Mouse (Mus musculus): ENCODE measurements around the gene Adipor2. TPM values are rescaled to one million over a fixed set of nuclear protein-coding genes. Genes with fewer than 3 reads are reported as not detected.
"Not testable (repeated sequence)": the region's sequence is repeated elsewhere in the genome, so short reads cannot be mapped to it uniquely, and the experiment has no call there.

Adipor2 gene
- polyA plus RNA-seq, 1 experiment from 2014 or later: 40.9 TPM

DNA sequence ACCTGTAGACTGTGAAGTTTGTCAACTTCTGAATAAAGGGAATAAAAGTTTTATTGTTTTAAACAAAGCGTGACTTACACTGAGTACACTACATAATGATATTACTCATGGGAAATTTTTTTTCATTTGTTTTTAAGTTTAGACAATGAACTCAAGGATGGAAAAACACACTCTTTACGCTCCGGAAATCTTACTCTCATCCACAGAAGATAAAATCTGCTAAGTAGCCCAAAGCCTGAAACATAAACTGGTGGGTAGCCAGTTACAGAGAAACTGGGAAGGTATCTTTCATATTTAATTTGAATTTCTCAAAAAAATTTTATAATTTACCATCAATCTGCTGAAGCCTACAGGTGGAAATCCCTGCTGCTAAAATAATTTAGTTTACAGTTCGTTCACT lies 31.1 kb downstream of the Adipor2 start:
- 91% methylated on average over 4 of the region's 4 CpGs for WGBS
- Histone ChIP-seq H3K27ac (ENCODE audit: low read length) (no peak overlapping the region), H3K9me3 (ENCODE audit: control insufficient read depth, low read length) (no peaks in the 10 kb centered on the region)

DNA sequence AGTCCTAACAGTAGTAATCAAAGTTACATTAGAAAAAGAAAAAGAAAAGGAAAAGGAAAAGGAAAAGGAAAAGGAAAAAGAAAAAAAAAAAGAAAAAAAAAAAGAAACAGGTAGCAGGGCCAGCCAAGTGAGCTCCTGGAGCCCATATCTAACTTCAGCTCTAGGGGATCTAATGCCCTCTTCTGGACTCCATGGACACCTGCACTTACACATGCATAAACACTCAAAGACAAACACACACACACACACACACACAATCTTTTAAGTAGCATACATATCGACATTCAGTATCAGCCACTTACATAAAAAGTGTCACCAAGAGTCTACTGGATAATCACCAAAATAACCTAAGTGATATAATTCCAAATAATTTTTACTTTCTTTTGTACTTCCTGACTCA lies 31.8 kb downstream of the Adipor2 start:
- no peak overlapping the region for H3K4me2 ChIP-seq (ENCODE audit: low read length)
- no peak overlapping the region for H3K27ac ChIP-seq (ENCODE audit: low read length)
- peaks cover 20% of the 10 kb centered on the region for H3K4me1 ChIP-seq (replicated peaks; ENCODE audit: control insufficient read depth, insufficient read depth, low read length)
- no peak overlapping the region for H3K4me3 ChIP-seq (replicated peaks; ENCODE audit: low read length)
- 97% methylated on average over 1 of the region's 1 CpGs for WGBS
- no peaks in the 10 kb centered on the region for H3K36me3 ChIP-seq (ENCODE audit: control insufficient read depth, insufficient read depth)
- H3K9me3 ChIP-seq (ENCODE audit: control insufficient read depth, low read length): no peaks in the 10 kb centered on the region
- no peak for ATAC-seq
- H3K27me3 ChIP-seq (replicated peaks; ENCODE audit: control insufficient read depth, insufficient read depth, low read length): no peaks in the 10 kb centered on the region
- H3K9ac ChIP-seq (replicated peaks; ENCODE audit: low read depth, low read length): no peak overlapping the region

More for the DNA sequence above, 31.1 kb downstream of the Adipor2 start:
- Histone ChIP-seq H3K9ac (replicated peaks; ENCODE audit: low read depth, low read length) (no peak overlapping the region), H3K4me1 (replicated peaks; ENCODE audit: control insufficient read depth, insufficient read depth, low read length) (peaks cover 20% of the 10 kb centered on the region), H3K27me3 (replicated peaks; ENCODE audit: control insufficient read depth, insufficient read depth, low read length) (no peaks in the 10 kb centered on the region), H3K4me2 (ENCODE audit: low read length) (no peak overlapping the region), H3K36me3 (ENCODE audit: control insufficient read depth, insufficient read depth) (no peaks in the 10 kb centered on the region), H3K4me3 (replicated peaks; ENCODE audit: low read length) (no peak overlapping the region)
- ATAC-seq: no peak

DNA sequence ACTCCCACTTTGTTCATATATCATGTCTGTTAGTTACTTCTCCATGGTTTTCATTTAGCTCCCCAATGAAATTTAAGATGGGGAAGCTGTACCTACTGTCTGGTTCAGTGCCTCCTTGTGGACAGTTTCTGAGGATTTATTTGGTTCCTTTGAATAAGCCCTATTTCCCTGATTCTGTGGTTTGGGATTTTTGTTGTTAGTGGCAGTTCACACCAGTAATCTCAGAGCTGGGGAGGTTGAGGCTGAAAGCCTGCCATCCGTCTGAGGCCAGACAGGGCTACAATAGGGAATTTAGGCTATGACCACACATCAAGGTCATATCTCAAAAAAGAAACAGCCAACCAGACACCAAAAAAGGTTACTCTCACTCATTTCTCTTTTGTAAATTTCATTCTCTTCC lies 38.9 kb downstream of the Adipor2 start:
- WGBS: 85% methylated on average over 1 of the region's 1 CpGs
- Histone ChIP-seq H3K36me3 (ENCODE audit: control insufficient read depth, insufficient read depth) (no peaks in the 10 kb centered on the region), H3K9me3 (ENCODE audit: control insufficient read depth, low read length) (no peaks in the 10 kb centered on the region), H3K9ac (replicated peaks; ENCODE audit: low read depth, low read length) (no peak overlapping the region), H3K4me1 (replicated peaks; ENCODE audit: control insufficient read depth, insufficient read depth, low read length) (no peaks in the 10 kb centered on the region), H3K27me3 (replicated peaks; ENCODE audit: control insufficient read depth, insufficient read depth, low read length) (no peaks in the 10 kb centered on the region), H3K4me2 (ENCODE audit: low read length) (no peak overlapping the region), H3K27ac (ENCODE audit: low read length) (no peak overlapping the region), H3K4me3 (replicated peaks; ENCODE audit: low read length) (no peak overlapping the region)
- ATAC-seq: no peak

DNA sequence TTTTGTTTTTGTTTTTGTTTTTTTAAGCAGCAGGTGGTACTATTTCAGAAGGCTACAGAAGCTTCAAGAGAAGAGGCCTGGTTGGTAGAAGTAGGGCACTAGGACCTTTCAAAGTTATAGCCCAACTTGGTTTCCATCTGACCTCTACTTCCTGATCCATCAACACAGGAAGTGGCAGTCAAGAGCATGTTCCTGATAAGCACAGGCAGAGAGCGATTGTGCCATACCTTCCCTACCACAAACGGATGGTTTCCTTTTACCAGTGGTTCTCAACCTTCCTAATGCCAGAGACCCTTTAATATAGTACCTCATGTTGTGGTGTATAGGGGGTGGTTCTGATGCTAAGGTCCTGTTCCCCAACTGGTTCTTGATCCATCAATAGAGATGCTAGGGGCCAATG lies 39.9 kb downstream of the Adipor2 start:
- Histone ChIP-seq H3K9me3 (ENCODE audit: control insufficient read depth, low read length) (no peaks in the 10 kb centered on the region), H3K9ac (replicated peaks; ENCODE audit: low read depth, low read length) (no peak overlapping the region), H3K27ac (ENCODE audit: low read length) (no peak overlapping the region), H3K4me3 (replicated peaks; ENCODE audit: low read length) (no peak overlapping the region), H3K36me3 (ENCODE audit: control insufficient read depth, insufficient read depth) (no peaks in the 10 kb centered on the region), H3K4me1 (replicated peaks; ENCODE audit: control insufficient read depth, insufficient read depth, low read length) (no peaks in the 10 kb centered on the region), H3K4me2 (ENCODE audit: low read length) (no peak overlapping the region), H3K27me3 (replicated peaks; ENCODE audit: control insufficient read depth, insufficient read depth, low read length) (no peaks in the 10 kb centered on the region)
- ATAC-seq: no peak
- 92% methylated on average over 2 of the region's 2 CpGs for WGBS

DNA sequence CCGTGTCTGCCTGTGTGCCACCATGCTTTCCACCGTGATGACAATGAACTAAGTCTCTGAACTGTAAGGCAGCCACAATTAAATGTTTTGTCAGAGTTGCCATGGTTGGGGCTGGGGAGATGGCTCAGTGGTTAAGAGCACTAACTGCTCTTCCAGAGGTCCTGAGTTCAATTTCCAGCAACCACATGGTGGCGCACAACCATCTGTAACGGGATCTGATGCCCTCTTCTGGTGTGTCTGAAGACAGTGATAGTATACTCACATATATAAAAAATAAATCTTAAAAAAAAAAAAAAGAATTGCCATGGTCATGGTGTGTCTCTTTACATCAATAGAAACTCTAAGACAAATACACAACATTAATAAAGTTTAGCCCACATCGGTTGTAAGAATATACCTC lies 42.5 kb downstream of the Adipor2 start:
- Histone ChIP-seq H3K27me3 (replicated peaks; ENCODE audit: control insufficient read depth, insufficient read depth, low read length) (no peaks in the 10 kb centered on the region), H3K4me2 (ENCODE audit: low read length) (no peak overlapping the region), H3K4me3 (replicated peaks; ENCODE audit: low read length) (no peak overlapping the region), H3K9ac (replicated peaks; ENCODE audit: low read depth, low read length) (no peak overlapping the region), H3K36me3 (ENCODE audit: control insufficient read depth, insufficient read depth) (no peaks in the 10 kb centered on the region), H3K4me1 (replicated peaks; ENCODE audit: control insufficient read depth, insufficient read depth, low read length) (no peaks in the 10 kb centered on the region), H3K27ac (ENCODE audit: low read length) (no peak overlapping the region), H3K9me3 (ENCODE audit: control insufficient read depth, low read length) (no peaks in the 10 kb centered on the region)
- ATAC-seq: no peak
- WGBS: 84% methylated on average over 5 of the region's 5 CpGs

DNA sequence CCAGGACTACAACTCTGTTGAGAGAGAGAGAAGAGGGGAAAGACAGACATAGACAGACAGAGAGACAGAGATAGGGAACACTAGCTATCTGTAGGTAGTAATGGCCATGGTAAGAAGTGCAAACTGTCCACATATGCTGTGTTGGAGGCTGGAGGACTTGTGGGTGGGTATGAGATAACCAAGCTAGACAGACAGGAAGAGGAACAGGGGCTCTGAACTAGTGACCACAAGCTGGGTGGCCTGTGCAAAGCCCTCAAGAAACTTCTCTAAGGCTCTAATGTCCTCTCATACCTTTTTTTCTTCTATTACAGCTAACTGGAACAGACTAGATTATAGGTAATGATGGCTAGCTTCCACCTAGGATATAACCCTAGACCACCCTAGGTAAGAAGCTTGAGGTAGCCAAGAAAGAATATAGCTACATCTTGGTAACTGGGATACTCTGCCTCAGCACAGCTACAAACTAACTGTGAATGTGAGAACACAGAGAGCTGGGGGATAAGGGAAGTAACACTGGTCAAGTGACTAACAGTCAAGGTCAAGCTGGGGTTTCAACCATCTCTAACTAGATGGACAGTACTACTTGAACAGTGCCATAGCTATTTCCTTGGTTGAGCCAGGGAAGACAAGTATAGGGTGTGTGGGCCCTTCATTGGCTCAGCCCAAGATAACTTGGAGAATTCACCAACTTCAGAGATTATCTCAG lies 44.4 kb downstream of the Adipor2 start:
- Histone ChIP-seq H3K27ac (ENCODE audit: low read length) (no peak overlapping the region), H3K27me3 (replicated peaks; ENCODE audit: control insufficient read depth, insufficient read depth, low read length) (no peaks in the 10 kb centered on the region), H3K9ac (replicated peaks; ENCODE audit: low read depth, low read length) (no peak overlapping the region), H3K4me3 (replicated peaks; ENCODE audit: low read length) (no peak overlapping the region), H3K9me3 (ENCODE audit: control insufficient read depth, low read length) (no peaks in the 10 kb centered on the region), H3K4me2 (ENCODE audit: low read length) (no peak overlapping the region), H3K36me3 (ENCODE audit: control insufficient read depth, insufficient read depth) (no peaks in the 10 kb centered on the region), H3K4me1 (replicated peaks; ENCODE audit: control insufficient read depth, insufficient read depth, low read length) (no peaks in the 10 kb centered on the region)
- ATAC-seq: no peak

DNA sequence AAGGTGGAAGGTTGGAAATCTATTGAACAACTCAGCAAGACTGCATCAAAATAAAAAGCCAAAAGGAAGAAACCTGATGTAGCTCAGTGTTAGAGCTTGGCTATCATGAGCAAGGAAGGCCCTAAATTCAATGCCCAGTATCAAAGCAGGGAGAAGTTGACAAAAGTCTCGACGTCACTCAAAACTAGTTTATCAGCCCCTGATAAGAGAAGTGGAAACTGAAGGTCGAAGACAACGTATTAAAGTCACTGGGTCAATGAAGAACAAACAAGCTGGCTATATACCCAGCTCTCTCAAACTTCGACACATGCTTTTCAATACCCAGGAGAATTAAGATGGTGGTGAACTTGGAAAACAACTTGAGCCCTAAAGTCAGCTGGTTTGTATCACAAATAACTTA lies 45.3 kb downstream of the Adipor2 start:
- ATAC-seq: no peak
- Histone ChIP-seq H3K27ac (ENCODE audit: low read length) (no peak overlapping the region), H3K27me3 (replicated peaks; ENCODE audit: control insufficient read depth, insufficient read depth, low read length) (no peaks in the 10 kb centered on the region), H3K9ac (replicated peaks; ENCODE audit: low read depth, low read length) (no peak overlapping the region), H3K4me2 (ENCODE audit: low read length) (no peak overlapping the region), H3K4me3 (replicated peaks; ENCODE audit: low read length) (no peak overlapping the region), H3K4me1 (replicated peaks; ENCODE audit: control insufficient read depth, insufficient read depth, low read length) (no peaks in the 10 kb centered on the region), H3K9me3 (ENCODE audit: control insufficient read depth, low read length) (no peaks in the 10 kb centered on the region), H3K36me3 (ENCODE audit: control insufficient read depth, insufficient read depth) (peaks cover 2% of the 10 kb centered on the region; the same call in 1 of the 2 replicates)
- 91% methylated on average over 5 of the region's 5 CpGs for WGBS

DNA sequence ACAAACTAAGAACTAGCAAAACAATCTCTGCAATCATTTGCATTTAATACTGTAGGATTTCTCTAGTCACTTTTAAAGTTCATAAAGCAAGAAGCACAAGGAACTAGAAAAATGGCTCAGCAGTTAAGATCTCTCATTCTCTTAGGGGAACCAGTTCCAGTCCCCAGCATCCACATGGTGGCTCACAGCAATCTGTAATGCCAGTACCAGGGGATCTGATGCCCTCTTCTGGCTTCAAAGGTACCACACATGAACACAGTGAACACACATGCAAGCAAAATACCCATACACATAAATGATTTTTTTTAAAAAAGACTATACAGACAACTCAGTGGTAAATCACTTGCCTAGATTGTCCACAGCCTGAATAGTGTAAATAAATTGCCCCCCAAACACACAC lies 45.9 kb downstream of the Adipor2 start:
- ATAC-seq: no peak
- Histone ChIP-seq H3K4me3 (replicated peaks; ENCODE audit: low read length) (no peak overlapping the region), H3K9me3 (ENCODE audit: control insufficient read depth, low read length) (no peaks in the 10 kb centered on the region), H3K4me2 (ENCODE audit: low read length) (no peak overlapping the region), H3K36me3 (ENCODE audit: control insufficient read depth, insufficient read depth) (peaks cover 2% of the 10 kb centered on the region; the same call in 1 of the 2 replicates), H3K27ac (ENCODE audit: low read length) (no peak overlapping the region), H3K4me1 (replicated peaks; ENCODE audit: control insufficient read depth, insufficient read depth, low read length) (no peaks in the 10 kb centered on the region), H3K9ac (replicated peaks; ENCODE audit: low read depth, low read length) (no peak overlapping the region), H3K27me3 (replicated peaks; ENCODE audit: control insufficient read depth, insufficient read depth, low read length) (no peaks in the 10 kb centered on the region)

DNA sequence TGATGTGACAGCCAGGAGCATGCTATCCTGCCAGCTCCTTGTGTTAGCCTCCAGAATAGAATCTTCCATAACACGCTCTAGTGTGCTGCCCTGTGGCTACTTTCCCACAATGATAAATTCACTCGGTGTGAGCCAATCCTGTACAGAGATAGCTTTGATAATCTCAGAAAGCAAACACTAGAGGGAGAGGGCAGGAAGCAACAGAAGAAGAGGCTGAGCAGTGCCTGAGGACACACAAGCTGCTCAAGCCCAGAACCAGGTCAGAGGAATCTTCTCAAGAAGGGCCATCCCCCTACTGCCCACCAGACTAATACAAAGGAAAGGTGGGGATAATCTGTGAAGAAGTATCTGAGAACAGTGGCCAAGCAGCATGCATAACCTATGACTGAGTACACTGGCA lies 50.1 kb downstream of the Adipor2 start:
- Histone ChIP-seq H3K9ac (replicated peaks; ENCODE audit: low read depth, low read length) (no peak overlapping the region), H3K4me2 (ENCODE audit: low read length) (no peak overlapping the region), H3K36me3 (ENCODE audit: control insufficient read depth, insufficient read depth) (peaks cover 2% of the 10 kb centered on the region; the same call in 1 of the 2 replicates), H3K27ac (ENCODE audit: low read length) (no peak overlapping the region), H3K9me3 (ENCODE audit: control insufficient read depth, low read length) (no peaks in the 10 kb centered on the region), H3K4me3 (replicated peaks; ENCODE audit: low read length) (no peak overlapping the region), H3K4me1 (replicated peaks; ENCODE audit: control insufficient read depth, insufficient read depth, low read length) (no peaks in the 10 kb centered on the region), H3K27me3 (replicated peaks; ENCODE audit: control insufficient read depth, insufficient read depth, low read length) (no peaks in the 10 kb centered on the region)
- no peak for ATAC-seq
- 95% methylated on average over 2 of the region's 2 CpGs for WGBS

DNA sequence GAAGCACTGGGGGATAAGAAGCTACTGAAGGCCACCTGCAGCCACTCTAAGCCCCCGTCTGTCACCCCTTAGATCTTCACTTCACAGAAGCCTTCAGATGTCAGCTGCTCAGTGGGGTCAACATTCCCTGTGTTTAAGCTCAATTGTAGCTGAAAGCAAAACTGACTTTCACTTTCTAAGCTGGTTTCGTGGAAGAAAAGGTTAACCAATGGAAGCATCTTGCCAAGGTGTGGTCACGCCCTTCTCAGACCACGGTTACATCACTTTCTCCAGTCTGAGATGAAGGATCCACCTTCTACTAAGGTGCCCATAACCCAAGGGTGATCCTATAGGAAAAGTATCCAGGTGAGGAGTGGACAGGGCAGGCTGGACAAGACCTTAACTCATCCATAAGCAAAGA lies 50.7 kb downstream of the Adipor2 start:
- H3K4me2 ChIP-seq (ENCODE audit: low read length); H3K27me3 ChIP-seq (replicated peaks; ENCODE audit: control insufficient read depth, insufficient read depth, low read length); H3K4me1 ChIP-seq (replicated peaks; ENCODE audit: control insufficient read depth, insufficient read depth, low read length); H3K9ac ChIP-seq (replicated peaks; ENCODE audit: low read depth, low read length); H3K9me3 ChIP-seq (ENCODE audit: control insufficient read depth, low read length); ATAC-seq; H3K4me3 ChIP-seq (replicated peaks; ENCODE audit: low read length); H3K36me3 ChIP-seq (ENCODE audit: control insufficient read depth, insufficient read depth); H3K27ac ChIP-seq (ENCODE audit: low read length): not testable (repeated sequence)
- WGBS: 93% methylated on average over 3 of the region's 4 CpGs

All from forebrain, embryonic 16.5 days (tissue).